Comparison of ENCODE assay signal across 22 mouse cellular contexts in the genomic region with DNA sequence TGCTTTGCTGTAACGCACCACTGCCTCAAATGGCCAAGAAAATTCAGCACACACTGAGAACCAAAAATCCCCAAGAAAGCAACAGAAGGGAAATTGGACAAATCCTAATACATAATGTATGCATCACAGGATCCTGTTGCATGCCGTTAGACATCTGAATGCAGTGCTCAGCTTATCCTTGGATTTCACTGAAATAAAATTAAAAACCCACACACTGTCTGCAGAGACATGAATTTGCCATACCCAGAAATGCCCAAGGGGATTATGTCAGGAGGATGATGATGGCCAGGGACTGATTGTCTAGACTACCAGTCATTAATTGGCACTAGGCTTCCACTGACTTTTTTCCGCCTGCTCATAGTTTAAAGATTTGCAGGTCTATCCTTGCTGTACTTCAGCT.
DNase-seq lines count a peak whose midpoint lies in the region; ATAC-seq lines count a peak whose summit lies in the region.
"Had no signal": no experiment of that assay in that cellular context is flagged by ENCODE, and none has a peak within 500 bp of the region (broad histone marks: within the 10 kb centered on the region; RNA-seq: fewer than 3 reads in every experiment).

No protein-coding gene starts in this region.

- peak; percentile 85 for ATAC-seq in frontal cortex, adult (ENCODE audit: low TSS enrichment)
- ATAC-seq in midbrain, embryonic 14.5 days (ENCODE audit: low FRiP score, low TSS enrichment) = no peak
- ATAC-seq: CD4-positive, CD25-positive, alpha-beta regulatory T cell, adult 4 months; forebrain, embryonic 16.5 days had no signal

- WGBS in midbrain, embryonic 14.5 days = 58% methylated on average over 3 of the region's 3 CpGs

- no peaks in the 10 kb centered on the region for H3K36me3 ChIP-seq in midbrain, embryonic 14.5 days (ENCODE audit: control insufficient read depth, insufficient read depth, low read length)
- H3K36me3 ChIP-seq: embryonic facial prominence, embryonic 13.5 days; forebrain, embryonic 12.5 days; G1E; heart, embryonic 13.5 days had no signal

- H3K9ac ChIP-seq in midbrain, embryonic 14.5 days (replicated peaks; ENCODE audit: low read length) = no peak overlapping the region
- H3K9ac ChIP-seq: embryonic facial prominence, embryonic 13.5 days; forebrain, embryonic 12.5 days; heart, embryonic 13.5 days had no signal

- no peaks in the 10 kb centered on the region for H3K4me1 ChIP-seq in midbrain, embryonic 14.5 days (ENCODE audit: control insufficient read depth, insufficient read depth, low read length)
- H3K4me1 ChIP-seq: embryonic facial prominence, embryonic 13.5 days; forebrain, embryonic 12.5 days; heart, embryonic 13.5 days had no signal

- H3K4me3 ChIP-seq in midbrain, embryonic 14.5 days (replicated peaks; ENCODE audit: low read depth, low read length) = no peak overlapping the region
- H3K4me3 ChIP-seq: embryonic facial prominence, embryonic 13.5 days; forebrain, embryonic 12.5 days; gastrocnemius, adult 2 months; heart, embryonic 13.5 days had no signal

- DNase-seq in frontal cortex, postnatal 14 days (ENCODE audit: low spot score in 2 of 2) = no peak
- DNase-seq in retina, postnatal 1 day = peak; percentile 1
- DNase-seq in retina, embryonic 14.5 days (ENCODE audit: low spot score) = no peak
- peak; percentile 28 for DNase-seq in midbrain, embryonic 14.5 days
- DNase-seq in testis, postnatal 10 days (ENCODE audit: low spot score) = no peak
- DNase-seq in layer of hippocampus, adult 8-10 months (ENCODE audit: low spot score in 2 of 2) = no peak
- DNase-seq: adrenal gland, postnatal 10 days; B cell, adult 2 months; cerebellum, adult 18-20 months; cerebellum, adult 9-11 months; cerebellum, postnatal 36 days; gastrocnemius, adult 2 months; gastrocnemius, postnatal 36 days; heart, adult 11 months; heart, postnatal 36 days had no signal

- H3K27ac ChIP-seq in midbrain, embryonic 14.5 days (replicated peaks; ENCODE audit: low read depth, low read length) = no peak overlapping the region
- H3K27ac ChIP-seq: embryonic facial prominence, embryonic 13.5 days; forebrain, embryonic 12.5 days; gastrocnemius, adult 2 months; heart, embryonic 13.5 days had no signal

- H3K27me3 ChIP-seq in midbrain, embryonic 14.5 days (ENCODE audit: control insufficient read depth, insufficient read depth, low read length) = no peaks in the 10 kb centered on the region
- H3K27me3 ChIP-seq: embryonic facial prominence, embryonic 13.5 days; forebrain, embryonic 12.5 days; heart, embryonic 13.5 days had no signal

- H3K4me2 ChIP-seq in midbrain, embryonic 14.5 days (ENCODE audit: low read length) = no peak overlapping the region
- H3K4me2 ChIP-seq: embryonic facial prominence, embryonic 13.5 days; forebrain, embryonic 12.5 days; heart, embryonic 13.5 days had no signal

- H3K9me3 ChIP-seq in midbrain, embryonic 14.5 days (ENCODE audit: control insufficient read depth, low read length) = no peaks in the 10 kb centered on the region
- H3K9me3 ChIP-seq: embryonic facial prominence, embryonic 13.5 days; forebrain, embryonic 12.5 days; G1E; heart, embryonic 13.5 days had no signal

Comparison
In these comparisons a context has a peak if more than half of its experiments do, and no peak if none do; other contexts are left out.
1. DNase-seq: peak in retina, postnatal 1 day (single experiment) and midbrain, embryonic 14.5 days (single experiment); none in frontal cortex, postnatal 14 days (0 of 2), retina, embryonic 14.5 days (single experiment), testis, postnatal 10 days (single experiment) and layer of hippocampus, adult 8-10 months (0 of 2).